Mouse (Mus musculus) layer of hippocampus, adult 2 months (tissue): ENCODE data around the gene Fnbp1l. TPM values are rescaled to one million over a fixed set of nuclear protein-coding genes. Genes with fewer than 3 reads are reported as not detected.

Experiments used
- DNase-seq, 2 experiments: peaks; one replicate each; pipeline ENCODE4 v3.0.0; 2022; ENCODE audit warnings: low spot score in 2 of 2
- H3K27ac ChIP-seq: fragments of 200-600 bp; 2 replicates; pipeline ENCODE4 v1.8.1; 2022
- H3K4me3 ChIP-seq: fragments of 200-600 bp; 2 replicates; pipeline ENCODE4 v1.8.1; 2022; ENCODE audit warnings: mild to moderate bottlenecking
- CTCF ChIP-seq: fragments of 200-600 bp; conservative IDR thresholded peaks from 2 replicates; pipeline ENCODE4 v1.8.1; 2022; ENCODE audit warnings: antibody characterized with exemption, mild to moderate bottlenecking, moderate library complexity
- total RNA-seq, 2 experiments: library from RNA; stranded (reverse); gene quantifications; 2 replicates each; pipeline ENCODE4 v1.2.3; 2021

The Fnbp1l gene
- total RNA-seq, 2 experiments from 2014 or later, result 29.6 to 31.8 TPM

- no peak for TF ChIP-seq CTCF
- H3K4me3 ChIP-seq, result no peak overlapping the region
Measured at GRCm38 (mm10) chr3:122590346-122590745, 29.2 kb downstream of the Fnbp1l start.

GRCm38 (mm10) chr3:122586918-122587641, 32.4 kb downstream of the Fnbp1l start:
- no peak for TF ChIP-seq CTCF
- DNase-seq, result no peak
- Histone ChIP-seq H3K4me3 (no peak overlapping the region), H3K27ac (no peak overlapping the region)

More at GRCm38 (mm10) chr3:122590346-122590745, 29.2 kb downstream of the Fnbp1l start:
- no peak for DNase-seq
- no peak overlapping the region for H3K27ac ChIP-seq

- H3K4me3 ChIP-seq, result no peak overlapping the region
- no peak overlapping the region for H3K27ac ChIP-seq
- no peak for DNase-seq
Measured at GRCm38 (mm10) chr3:122577360-122577759, 42.2 kb downstream of the Fnbp1l start.

GRCm38 (mm10) chr3:122574921-122575320, 44.6 kb downstream of the Fnbp1l start:
- Histone ChIP-seq H3K4me3 (no peak overlapping the region), H3K27ac (no peak overlapping the region)
- no peak for DNase-seq
- TF ChIP-seq CTCF, result no peak

More at GRCm38 (mm10) chr3:122577360-122577759, 42.2 kb downstream of the Fnbp1l start:
- TF ChIP-seq CTCF, result no peak

GRCm38 (mm10) chr3:122573426-122574286, 45.9 kb downstream of the Fnbp1l start:
- DNase-seq, result peak in 1 of 2 experiments; percentile 31
- no peak for TF ChIP-seq CTCF
- no peak overlapping the region for H3K27ac ChIP-seq
- H3K4me3 ChIP-seq, result no peak overlapping the region

- no peak overlapping the region for H3K4me3 ChIP-seq
- no peak for TF ChIP-seq CTCF
Measured at GRCm38 (mm10) chr3:122566549-122566948, 53.0 kb downstream of the Fnbp1l start.

GRCm38 (mm10) chr3:122566112-122566511, 53.4 kb downstream of the Fnbp1l start:
- no peak for DNase-seq
- Histone ChIP-seq H3K27ac (no peak overlapping the region), H3K4me3 (no peak overlapping the region)
- no peak for TF ChIP-seq CTCF

More at GRCm38 (mm10) chr3:122566549-122566948, 53.0 kb downstream of the Fnbp1l start:
- DNase-seq, result no peak
- no peak overlapping the region for H3K27ac ChIP-seq

- no peak overlapping the region for H3K4me3 ChIP-seq
- no peak for DNase-seq
- no peak overlapping the region for H3K27ac ChIP-seq
- no peak for TF ChIP-seq CTCF
Measured at GRCm38 (mm10) chr3:122565285-122565684, 54.2 kb downstream of the Fnbp1l start.

- no peak overlapping the region for H3K27ac ChIP-seq
- no peak for DNase-seq
- no peak for TF ChIP-seq CTCF
- no peak overlapping the region for H3K4me3 ChIP-seq
Measured at GRCm38 (mm10) chr3:122557766-122558165, 61.7 kb downstream of the Fnbp1l start.

GRCm38 (mm10) chr3:122551174-122551573, 68.3 kb downstream of the Fnbp1l start:
- no peak for DNase-seq
- TF ChIP-seq CTCF, result no peak
- no peak overlapping the region for H3K27ac ChIP-seq
- no peak overlapping the region for H3K4me3 ChIP-seq

- Histone ChIP-seq H3K4me3 (no peak overlapping the region), H3K27ac (0 out of 2 replicates have a peak overlapping the region, but pooled peaks have one; percentile 28)
- no peak for TF ChIP-seq CTCF
- DNase-seq, result no peak
Measured at GRCm38 (mm10) chr3:122547469-122547868, 72.0 kb downstream of the Fnbp1l start.

- H3K4me3 ChIP-seq, result no peak overlapping the region
- no peak for DNase-seq
- TF ChIP-seq CTCF, result no peak
- H3K27ac ChIP-seq, result no peak overlapping the region
Measured at GRCm38 (mm10) chr3:122545346-122545745, 74.2 kb downstream of the Fnbp1l start.

- no peak overlapping the region for H3K27ac ChIP-seq
- DNase-seq, result no peak
- TF ChIP-seq CTCF, result no peak
- no peak overlapping the region for H3K4me3 ChIP-seq
Measured at GRCm38 (mm10) chr3:122540918-122541317, 78.6 kb downstream of the Fnbp1l start.
